Mouse (Mus musculus): ENCODE data around the gene Rmnd5b. TPM values are rescaled to one million over a fixed set of nuclear protein-coding genes. Genes with fewer than 3 reads are reported as not detected.
"Not testable (repeated sequence)": the region's sequence is repeated elsewhere in the genome, so short reads cannot be mapped to it uniquely, and the experiment has no call there.

Rmnd5b gene
- polyA plus RNA-seq, 1 experiment from 2014 or later: 47.8 TPM

DNA sequence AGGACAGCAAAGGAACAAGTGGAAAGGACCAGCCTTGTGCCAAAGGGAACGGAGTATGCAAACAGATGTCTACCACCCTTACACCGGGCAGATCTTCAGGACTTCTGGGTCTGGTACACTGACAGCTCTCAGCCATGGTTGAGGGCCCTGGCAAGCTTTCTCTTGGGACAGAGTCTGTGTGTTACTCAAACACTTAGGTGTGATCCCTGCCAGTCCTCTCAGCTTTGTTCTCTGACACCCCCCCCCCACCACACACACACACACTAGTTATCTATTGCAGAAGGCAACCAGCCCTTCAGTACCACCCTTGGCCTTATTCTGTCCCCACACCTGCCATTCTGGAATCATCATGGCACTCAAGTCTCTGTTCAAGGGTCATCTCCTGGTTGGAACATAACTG, 13.9 kb downstream of the Rmnd5b start:
- H3K4me2 ChIP-seq: peak overlapping the region; percentile 90
- ATAC-seq (replicated peaks; ENCODE audit: low FRiP score) (no peak), DNase-seq (ENCODE audit: low spot score) (no peak)
- no peak overlapping the region for H3K27ac ChIP-seq (ENCODE audit: low read depth, low read length)
- peaks cover 42% of the 10 kb centered on the region for H3K36me3 ChIP-seq (ENCODE audit: control insufficient read depth, insufficient read depth, low read length)
- no peaks in the 10 kb centered on the region for H3K9me3 ChIP-seq (ENCODE audit: control insufficient read depth, low read length)
- no peaks in the 10 kb centered on the region for H3K27me3 ChIP-seq (replicated peaks; ENCODE audit: control insufficient read depth, insufficient read depth, low read length)
- peak overlapping the region; percentile 80; the same call in 1 of the 2 replicates for H3K4me3 ChIP-seq (ENCODE audit: low read depth, low read length)
- 84% methylated on average over 2 of the region's 2 CpGs for WGBS
- H3K4me1 ChIP-seq (replicated peaks; ENCODE audit: control insufficient read depth, insufficient read depth, low read length): peaks cover 22% of the 10 kb centered on the region
- H3K9ac ChIP-seq (ENCODE audit: low read depth, low read length): 0 out of 2 replicates have a peak overlapping the region, but pooled peaks have one; percentile 26

DNA sequence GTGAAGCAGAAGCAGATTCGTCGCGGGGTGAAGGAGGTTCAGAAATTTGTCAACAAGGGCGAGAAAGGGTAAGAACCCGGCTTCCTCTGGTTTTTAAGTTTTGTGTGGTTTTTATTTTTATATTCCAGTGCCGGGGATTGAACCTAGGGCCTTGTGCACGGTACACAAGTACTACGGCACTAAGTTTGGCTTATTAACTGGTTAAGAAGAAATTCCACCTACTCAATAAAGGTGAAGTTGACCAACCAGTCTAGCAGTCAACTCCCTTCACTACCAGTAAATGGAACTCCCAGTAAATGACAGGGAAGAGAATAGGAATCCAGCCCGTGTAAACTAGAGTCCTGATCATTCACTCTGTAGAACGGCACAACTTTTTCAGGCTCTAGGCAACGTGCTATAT, 15.6 kb downstream of the Rmnd5b start:
- H3K4me1 ChIP-seq (replicated peaks; ENCODE audit: control insufficient read depth, insufficient read depth, low read length): peaks cover 22% of the 10 kb centered on the region
- H3K9me3 ChIP-seq (ENCODE audit: control insufficient read depth, low read length): no peaks in the 10 kb centered on the region
- H3K36me3 ChIP-seq (ENCODE audit: control insufficient read depth, insufficient read depth, low read length): peaks cover 31% of the 10 kb centered on the region
- peak overlapping the region; percentile 80 for H3K4me3 ChIP-seq (ENCODE audit: low read depth, low read length)
- H3K4me2 ChIP-seq: peak overlapping the region; percentile 90
- H3K27me3 ChIP-seq (replicated peaks; ENCODE audit: control insufficient read depth, insufficient read depth, low read length): no peaks in the 10 kb centered on the region
- peak overlapping the region; percentile 78 for H3K9ac ChIP-seq (ENCODE audit: low read depth, low read length)
- H3K27ac ChIP-seq (ENCODE audit: low read depth, low read length): peak overlapping the region; percentile 28; the same call in 1 of the 2 replicates
- ATAC-seq (replicated peaks; ENCODE audit: low FRiP score) (no peak), DNase-seq (ENCODE audit: low spot score) (no peak)
- WGBS: under 1% methylated on average over 11 of the region's 11 CpGs

DNA sequence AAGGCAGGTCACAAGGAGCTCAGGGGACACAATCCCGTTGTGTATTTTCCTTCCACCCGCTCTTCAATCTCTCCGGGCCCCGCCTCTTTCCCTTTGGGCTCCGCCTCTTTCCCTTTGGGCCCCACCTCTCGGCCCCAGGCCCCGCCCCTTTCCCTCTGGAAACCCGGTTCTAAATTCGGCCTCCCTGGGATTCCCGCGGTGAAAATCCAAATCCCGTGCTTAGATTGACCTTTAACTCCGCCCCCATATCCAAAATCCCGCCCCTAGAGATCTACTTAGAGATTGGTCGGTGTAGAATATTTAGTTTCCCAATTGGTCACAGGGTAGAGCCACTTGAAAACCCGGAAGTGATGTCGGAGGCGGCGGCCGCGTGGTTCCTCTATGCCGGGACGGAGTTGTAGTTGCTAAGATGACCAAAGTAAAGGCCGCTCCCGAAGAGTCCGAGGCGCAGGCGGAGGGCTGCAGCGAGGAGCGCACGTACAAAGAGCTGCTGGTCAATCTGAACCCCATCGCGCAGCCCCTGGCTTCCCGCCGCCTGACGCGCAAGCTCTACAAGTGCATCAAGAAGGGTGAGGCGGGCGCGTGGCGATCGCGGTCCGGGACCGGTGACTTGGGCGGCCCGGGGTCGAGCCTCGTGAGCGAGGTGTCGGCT, 16.2 kb downstream of the Rmnd5b start, which contains the start of gene Nhp2:
Gene Nhp2, plus strand, starts transcription at position 327 of the 652 bp plus-strand sequence.
- peak; percentile 85 for ATAC-seq (replicated peaks; ENCODE audit: low FRiP score)
- Histone ChIP-seq H3K9me3 (ENCODE audit: control insufficient read depth, low read length) (no peaks in the 10 kb centered on the region), H3K4me3 (ENCODE audit: low read depth, low read length) (peak within 1 kb of the TSS; percentile 80), H3K4me2 (peak within 1 kb of the TSS; percentile 90), H3K27ac (ENCODE audit: low read depth, low read length) (peak within 1 kb of the TSS; percentile 28), H3K4me1 (replicated peaks; ENCODE audit: control insufficient read depth, insufficient read depth, low read length) (peaks cover 21% of the 10 kb centered on the region), H3K27me3 (replicated peaks; ENCODE audit: control insufficient read depth, insufficient read depth, low read length) (no peaks in the 10 kb centered on the region), H3K9ac (ENCODE audit: low read depth, low read length) (peak within 1 kb of the TSS; percentile 78), H3K36me3 (ENCODE audit: control insufficient read depth, insufficient read depth, low read length) (peaks cover 29% of the 10 kb centered on the region)
- under 1% methylated on average over 51 of the region's 51 CpGs for WGBS
- DNase-seq (ENCODE audit: low spot score): peak; percentile 96

DNA sequence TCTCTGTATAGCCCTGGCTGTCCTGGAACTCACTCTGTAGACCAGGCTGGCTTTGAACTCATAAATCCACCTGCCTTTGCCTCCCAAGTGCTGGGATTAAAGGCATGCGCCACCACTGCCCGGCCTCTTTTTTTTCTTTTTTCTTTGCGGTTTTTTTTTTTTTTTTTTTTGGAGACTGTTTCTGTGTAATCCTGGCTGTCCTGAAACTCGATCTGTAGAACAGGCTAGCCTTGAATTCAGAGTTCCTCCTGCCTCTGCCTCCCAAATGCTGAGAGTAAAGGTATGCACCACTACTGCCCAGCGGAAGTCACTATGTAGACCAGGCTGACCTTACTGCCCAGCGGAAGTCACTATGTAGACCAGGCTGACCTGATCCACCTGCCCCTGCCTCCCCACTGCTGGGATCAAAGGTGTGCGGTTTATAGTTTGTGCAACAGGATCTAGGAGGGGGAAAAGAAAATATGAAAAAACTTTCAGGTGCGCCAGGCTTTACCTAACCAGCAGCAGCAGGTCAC, 16.7 kb downstream of the Rmnd5b start:
- Histone ChIP-seq H3K9me3 (ENCODE audit: control insufficient read depth, low read length) (no peaks in the 10 kb centered on the region), H3K27me3 (replicated peaks; ENCODE audit: control insufficient read depth, insufficient read depth, low read length) (no peaks in the 10 kb centered on the region), H3K4me1 (replicated peaks; ENCODE audit: control insufficient read depth, insufficient read depth, low read length) (peaks cover 21% of the 10 kb centered on the region), H3K4me3 (ENCODE audit: low read depth, low read length) (peak overlapping the region; percentile 80), H3K36me3 (ENCODE audit: control insufficient read depth, insufficient read depth, low read length) (peaks cover 24% of the 10 kb centered on the region), H3K4me2 (peak overlapping the region; percentile 90), H3K27ac (ENCODE audit: low read depth, low read length) (0 out of 2 replicates have a peak overlapping the region, but pooled peaks have one; percentile 28), H3K9ac (ENCODE audit: low read depth, low read length) (peak overlapping the region; percentile 44; the same call in 1 of the 2 replicates)
- 35% methylated on average over 8 of the region's 8 CpGs for WGBS
- ATAC-seq (replicated peaks; ENCODE audit: low FRiP score) (peak; percentile 30), DNase-seq (ENCODE audit: low spot score) (no peak)

DNA sequence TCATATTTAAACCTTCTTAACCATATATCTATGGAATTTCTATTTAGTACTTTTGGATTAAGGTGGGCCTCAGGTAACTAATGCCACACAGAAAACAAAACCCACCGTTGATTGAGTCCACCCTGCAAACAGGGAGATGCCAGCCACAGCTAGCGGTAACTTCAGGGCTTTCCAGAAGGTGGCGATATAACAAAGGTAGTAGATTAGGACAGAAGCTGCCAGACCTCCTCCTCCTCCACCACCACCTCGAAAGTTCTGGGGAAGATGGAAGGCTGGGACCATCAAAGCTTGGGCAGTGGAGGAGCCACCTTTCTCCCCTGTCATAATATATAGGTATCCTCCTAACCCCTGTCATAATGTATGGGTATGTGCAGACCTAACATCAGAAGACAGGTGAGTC, 18.0 kb downstream of the Rmnd5b start:
- Histone ChIP-seq H3K4me1 (replicated peaks; ENCODE audit: control insufficient read depth, insufficient read depth, low read length) (peaks cover 21% of the 10 kb centered on the region), H3K9ac (ENCODE audit: low read depth, low read length) (no peak overlapping the region), H3K4me3 (ENCODE audit: low read depth, low read length) (no peak overlapping the region), H3K4me2 (no peak overlapping the region), H3K9me3 (ENCODE audit: control insufficient read depth, low read length) (no peaks in the 10 kb centered on the region), H3K27ac (ENCODE audit: low read depth, low read length) (no peak overlapping the region), H3K27me3 (replicated peaks; ENCODE audit: control insufficient read depth, insufficient read depth, low read length) (no peaks in the 10 kb centered on the region), H3K36me3 (ENCODE audit: control insufficient read depth, insufficient read depth, low read length) (peaks cover 11% of the 10 kb centered on the region; the same call in 1 of the 2 replicates)
- DNase-seq (ENCODE audit: low spot score) (no peak), ATAC-seq (replicated peaks; ENCODE audit: low FRiP score) (no peak)
- 4% methylated on average over 4 of the region's 4 CpGs for WGBS

DNA sequence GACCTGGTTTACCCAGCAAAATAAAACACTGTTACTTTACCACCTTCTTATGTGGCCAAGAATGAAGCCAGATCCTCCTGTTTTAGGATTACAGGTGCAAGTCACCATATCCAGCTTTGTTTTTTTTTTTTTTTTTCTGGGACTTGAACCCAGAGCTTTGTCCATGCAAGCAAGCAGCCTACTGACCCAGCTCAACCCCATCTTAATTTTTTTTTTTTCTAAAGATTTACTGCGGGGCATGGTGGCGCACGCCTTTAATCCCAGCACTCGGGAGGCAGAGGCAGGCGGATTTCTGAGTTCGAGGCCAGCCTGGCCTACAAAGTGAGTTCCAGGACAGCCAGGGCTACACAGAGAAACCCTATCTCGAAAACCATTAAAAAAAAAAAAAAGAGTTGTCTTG, 19.6 kb downstream of the Rmnd5b start:
- peaks cover 15% of the 10 kb centered on the region for H3K4me1 ChIP-seq (replicated peaks; ENCODE audit: control insufficient read depth, insufficient read depth, low read length)

DNA sequence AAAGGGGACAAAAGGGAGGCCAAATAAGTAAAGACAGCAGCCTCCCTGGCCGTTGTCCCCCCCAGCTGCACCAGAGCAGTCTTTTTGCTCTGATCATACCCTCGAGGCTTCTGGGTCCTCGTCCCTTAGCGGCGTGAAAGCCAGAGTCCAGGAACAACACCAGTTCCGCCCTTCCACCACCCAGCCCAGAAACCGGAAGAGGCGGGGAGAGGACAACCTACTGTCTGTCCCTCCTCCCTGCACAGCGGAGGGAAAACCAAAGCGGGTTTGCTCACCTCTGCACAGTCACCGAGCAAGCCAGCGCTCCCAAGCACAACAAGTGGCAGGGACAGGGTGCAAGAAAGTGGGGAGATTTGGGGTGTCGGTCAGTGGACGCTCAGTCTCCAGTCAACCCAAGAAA, 20.1 kb downstream of the Rmnd5b start:
- peak; percentile 83 for ATAC-seq (replicated peaks; ENCODE audit: low FRiP score)
- H3K4me1 ChIP-seq (replicated peaks; ENCODE audit: control insufficient read depth, insufficient read depth, low read length): peaks cover 10% of the 10 kb centered on the region

More for the DNA sequence above, 19.6 kb downstream of the Rmnd5b start:
- H3K9me3 ChIP-seq (ENCODE audit: control insufficient read depth, low read length); DNase-seq (ENCODE audit: low spot score); ATAC-seq (replicated peaks; ENCODE audit: low FRiP score); H3K27me3 ChIP-seq (replicated peaks; ENCODE audit: control insufficient read depth, insufficient read depth, low read length); H3K36me3 ChIP-seq (ENCODE audit: control insufficient read depth, insufficient read depth, low read length): not testable (repeated sequence)
- Histone ChIP-seq H3K4me2 (peak overlapping the region; percentile 63), H3K4me3 (ENCODE audit: low read depth, low read length) (peak overlapping the region; percentile 33; the same call in 1 of the 2 replicates), H3K9ac (ENCODE audit: low read depth, low read length) (peak overlapping the region; percentile 71), H3K27ac (ENCODE audit: low read depth, low read length) (peak overlapping the region; percentile 77)
- WGBS: 86% methylated on average over 7 of the region's 7 CpGs

DNA sequence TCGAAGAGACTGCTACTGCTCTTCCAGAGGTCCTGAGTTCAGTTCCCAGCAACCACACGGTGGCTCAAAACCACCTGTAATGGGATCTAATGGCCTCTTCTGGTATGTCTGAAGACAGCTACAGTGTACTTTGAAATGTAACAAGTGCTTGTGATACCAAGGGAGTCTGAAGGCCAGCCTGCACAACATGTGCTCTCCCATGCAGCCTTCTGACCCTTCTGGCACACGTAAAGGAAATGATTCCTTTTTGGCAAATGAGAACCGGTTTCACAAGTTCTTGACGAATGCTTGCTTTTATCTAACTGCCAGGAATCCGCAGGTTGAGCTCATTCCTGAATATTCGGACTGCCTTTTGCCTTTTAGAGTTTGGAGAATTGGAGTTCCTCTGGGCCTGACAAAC, 20.6 kb downstream of the Rmnd5b start:
- ATAC-seq (replicated peaks; ENCODE audit: low FRiP score) (no peak), DNase-seq (ENCODE audit: low spot score) (no peak)
- Histone ChIP-seq H3K27me3 (replicated peaks; ENCODE audit: control insufficient read depth, insufficient read depth, low read length) (no peaks in the 10 kb centered on the region), H3K27ac (ENCODE audit: low read depth, low read length) (peak overlapping the region; percentile 77), H3K4me1 (replicated peaks; ENCODE audit: control insufficient read depth, insufficient read depth, low read length) (peaks cover 9% of the 10 kb centered on the region), H3K9me3 (ENCODE audit: control insufficient read depth, low read length) (no peaks in the 10 kb centered on the region), H3K4me2 (peak overlapping the region; percentile 63), H3K4me3 (ENCODE audit: low read depth, low read length) (peak overlapping the region; percentile 33), H3K9ac (ENCODE audit: low read depth, low read length) (peak overlapping the region; percentile 71), H3K36me3 (ENCODE audit: control insufficient read depth, insufficient read depth, low read length) (no peaks in the 10 kb centered on the region)
- 37% methylated on average over 7 of the region's 7 CpGs for WGBS

More for the DNA sequence above, 20.1 kb downstream of the Rmnd5b start:
- Histone ChIP-seq H3K9me3 (ENCODE audit: control insufficient read depth, low read length) (no peaks in the 10 kb centered on the region), H3K9ac (ENCODE audit: low read depth, low read length) (peak overlapping the region; percentile 71), H3K4me3 (ENCODE audit: low read depth, low read length) (peak overlapping the region; percentile 33), H3K27me3 (replicated peaks; ENCODE audit: control insufficient read depth, insufficient read depth, low read length) (no peaks in the 10 kb centered on the region), H3K27ac (ENCODE audit: low read depth, low read length) (peak overlapping the region; percentile 77), H3K36me3 (ENCODE audit: control insufficient read depth, insufficient read depth, low read length) (no peaks in the 10 kb centered on the region), H3K4me2 (peak overlapping the region; percentile 63)
- WGBS: under 1% methylated on average over 14 of the region's 14 CpGs
- peak; percentile 83 for DNase-seq (ENCODE audit: low spot score)
